Mouse (Mus musculus): ENCODE data around the gene Bcl2l12. TPM values are rescaled to one million over a fixed set of nuclear protein-coding genes. Genes with fewer than 3 reads are reported as not detected.
A peak's percentile ranks its signal among the peaks of the same experiment; 100 is the strongest.

Bcl2l12 gene
- polyA plus RNA-seq, 1 experiment from 2014 or later: 83.2 TPM

GRCm38 (mm10) chr7:45004546-45004945, 6.0 kb upstream of the Bcl2l12 start:
- Histone ChIP-seq H3K9ac (no peak overlapping the region), H3K9me3 (no peaks in the 10 kb centered on the region), H3K27ac (no peak overlapping the region), H3K4me1 (peaks cover 2% of the 10 kb centered on the region), H3K36me3 (peaks cover 98% of the 10 kb centered on the region), H3K4me3 (no peak overlapping the region), H3K27me3 (no peaks in the 10 kb centered on the region), H3K4me2 (no peak overlapping the region)
- ATAC-seq (ENCODE audit: insufficient number of reproducible peaks, insufficient read depth, low FRiP score, low TSS enrichment, low read depth): no peak
- WGBS: 62% methylated on average over 3 of the region's 3 CpGs

- Histone ChIP-seq H3K36me3 (peaks cover 79% of the 10 kb centered on the region), H3K4me3 (no peak overlapping the region), H3K9ac (no peak overlapping the region), H3K27me3 (no peaks in the 10 kb centered on the region), H3K9me3 (no peaks in the 10 kb centered on the region), H3K27ac (no peak overlapping the region), H3K4me2 (no peak overlapping the region), H3K4me1 (peaks cover 14% of the 10 kb centered on the region)
- no peak for ATAC-seq (ENCODE audit: insufficient number of reproducible peaks, insufficient read depth, low FRiP score, low TSS enrichment, low read depth)
- 91% methylated on average over 7 of the region's 7 CpGs for WGBS
Observed at GRCm38 (mm10) chr7:45002440-45002839, 3.9 kb upstream of the Bcl2l12 start.

GRCm38 (mm10) chr7:45000539-45001114, 2.1 kb upstream of the Bcl2l12 start:
- peak overlapping the region; percentile 7; the same call in 1 of the 2 replicates for H3K4me3 ChIP-seq
- no peak for ATAC-seq (ENCODE audit: insufficient number of reproducible peaks, insufficient read depth, low FRiP score, low TSS enrichment, low read depth)
- H3K27me3 ChIP-seq: no peaks in the 10 kb centered on the region
- peaks cover 25% of the 10 kb centered on the region for H3K4me1 ChIP-seq
- 87% methylated on average over 21 of the region's 21 CpGs for WGBS
- H3K4me2 ChIP-seq: no peak overlapping the region
- H3K9ac ChIP-seq: 0 out of 2 replicates have a peak overlapping the region, but pooled peaks have one; percentile 40
- no peaks in the 10 kb centered on the region for H3K9me3 ChIP-seq
- H3K36me3 ChIP-seq: peaks cover 64% of the 10 kb centered on the region
- no peak overlapping the region for H3K27ac ChIP-seq

- H3K9ac ChIP-seq: 0 out of 2 replicates have a peak overlapping the region, but pooled peaks have one; percentile 40
- H3K4me1 ChIP-seq: peaks cover 27% of the 10 kb centered on the region
- peak overlapping the region; percentile 73; the same call in 1 of the 2 replicates for H3K4me3 ChIP-seq
- no peak for ATAC-seq (ENCODE audit: insufficient number of reproducible peaks, insufficient read depth, low FRiP score, low TSS enrichment, low read depth)
- WGBS: 73% methylated on average over 11 of the region's 11 CpGs
- H3K27me3 ChIP-seq: no peaks in the 10 kb centered on the region
- H3K9me3 ChIP-seq: no peaks in the 10 kb centered on the region
- peaks cover 66% of the 10 kb centered on the region for H3K36me3 ChIP-seq
- no peak overlapping the region for H3K27ac ChIP-seq
- H3K4me2 ChIP-seq: peak overlapping the region; percentile 95; the same call in 1 of the 2 replicates
Observed at GRCm38 (mm10) chr7:44999753-45000152, 1.2 kb upstream of the Bcl2l12 start.

GRCm38 (mm10) chr7:44997940-44998428, 528 bp downstream of the Bcl2l12 start:
- Histone ChIP-seq H3K27me3 (no peaks in the 10 kb centered on the region), H3K9ac (peak overlapping the region; percentile 92), H3K36me3 (peaks cover 66% of the 10 kb centered on the region), H3K4me1 (peaks cover 27% of the 10 kb centered on the region), H3K4me3 (peak overlapping the region; percentile 73), H3K27ac (peak overlapping the region; percentile 89), H3K4me2 (peak overlapping the region; percentile 95), H3K9me3 (no peaks in the 10 kb centered on the region)
- ATAC-seq (ENCODE audit: insufficient number of reproducible peaks, insufficient read depth, low FRiP score, low TSS enrichment, low read depth): no peak
- WGBS: 2% methylated on average over 15 of the region's 15 CpGs

GRCm38 (mm10) chr7:44997231-44997939, 1.1 kb downstream of the Bcl2l12 start, which contains the start of gene Irf3:
Gene Irf3, plus strand, starts transcription at chr7:44997648.
- Histone ChIP-seq H3K27ac (peak within 1 kb of the TSS; percentile 89), H3K4me3 (peak within 1 kb of the TSS; percentile 73), H3K9me3 (no peaks in the 10 kb centered on the region), H3K9ac (peak within 1 kb of the TSS; percentile 92), H3K36me3 (peaks cover 66% of the 10 kb centered on the region), H3K4me1 (peaks cover 27% of the 10 kb centered on the region), H3K27me3 (no peaks in the 10 kb centered on the region), H3K4me2 (peak within 1 kb of the TSS; percentile 95)
- ATAC-seq (ENCODE audit: insufficient number of reproducible peaks, insufficient read depth, low FRiP score, low TSS enrichment, low read depth): peak; percentile 87
- WGBS: under 1% methylated on average over 43 of the region's 43 CpGs

- WGBS: 15% methylated on average over 10 of the region's 10 CpGs
Observed at GRCm38 (mm10) chr7:44996672-44997071, 1.8 kb downstream of the Bcl2l12 start.

GRCm38 (mm10) chr7:44986879-44987718, 11.4 kb downstream of the Bcl2l12 start:
- Histone ChIP-seq H3K4me1 (peaks cover 33% of the 10 kb centered on the region), H3K27ac (peak overlapping the region; percentile 96), H3K4me3 (peak overlapping the region; percentile 97), H3K36me3 (peaks cover 41% of the 10 kb centered on the region), H3K9me3 (no peaks in the 10 kb centered on the region), H3K27me3 (no peaks in the 10 kb centered on the region), H3K4me2 (peak overlapping the region; percentile 67), H3K9ac (peak overlapping the region; percentile 89)
- ATAC-seq (ENCODE audit: insufficient number of reproducible peaks, insufficient read depth, low FRiP score, low TSS enrichment, low read depth): no peak
- under 1% methylated on average over 29 of the region's 29 CpGs for WGBS

More at GRCm38 (mm10) chr7:44996672-44997071, 1.8 kb downstream of the Bcl2l12 start:
- Histone ChIP-seq H3K4me2 (peak overlapping the region; percentile 95), H3K27me3 (no peaks in the 10 kb centered on the region), H3K9ac (peak overlapping the region; percentile 92), H3K36me3 (peaks cover 66% of the 10 kb centered on the region), H3K27ac (peak overlapping the region; percentile 89), H3K4me3 (peak overlapping the region; percentile 73), H3K9me3 (no peaks in the 10 kb centered on the region), H3K4me1 (peaks cover 27% of the 10 kb centered on the region)
- no peak for ATAC-seq (ENCODE audit: insufficient number of reproducible peaks, insufficient read depth, low FRiP score, low TSS enrichment, low read depth)

GRCm38 (mm10) chr7:44986192-44986878, 12.2 kb downstream of the Bcl2l12 start, which contains the start of gene Prmt1:
Gene Prmt1, minus strand, starts transcription at chr7:44986568.
- H3K36me3 ChIP-seq: peaks cover 41% of the 10 kb centered on the region
- H3K9me3 ChIP-seq: no peaks in the 10 kb centered on the region
- peak within 1 kb of the TSS; percentile 97 for H3K4me3 ChIP-seq
- WGBS: under 1% methylated on average over 42 of the region's 42 CpGs
- H3K4me2 ChIP-seq: peak within 1 kb of the TSS; percentile 67
- no peaks in the 10 kb centered on the region for H3K27me3 ChIP-seq
- ATAC-seq (ENCODE audit: insufficient number of reproducible peaks, insufficient read depth, low FRiP score, low TSS enrichment, low read depth): peak; percentile 96
- H3K4me1 ChIP-seq: peaks cover 33% of the 10 kb centered on the region
- peak within 1 kb of the TSS; percentile 96 for H3K27ac ChIP-seq
- peak within 1 kb of the TSS; percentile 99 for H3K9ac ChIP-seq

GRCm38 (mm10) chr7:44985595-44986191, 12.8 kb downstream of the Bcl2l12 start:
- Histone ChIP-seq H3K9me3 (no peaks in the 10 kb centered on the region), H3K36me3 (peaks cover 43% of the 10 kb centered on the region), H3K9ac (peak overlapping the region; percentile 99), H3K4me1 (peaks cover 33% of the 10 kb centered on the region), H3K4me2 (peak overlapping the region; percentile 67), H3K27me3 (no peaks in the 10 kb centered on the region), H3K27ac (peak overlapping the region; percentile 95), H3K4me3 (peak overlapping the region; percentile 97)
- WGBS: under 1% methylated on average over 44 of the region's 45 CpGs
- peak; percentile 5; the same call in 1 of the 2 replicates for ATAC-seq (ENCODE audit: insufficient number of reproducible peaks, insufficient read depth, low FRiP score, low TSS enrichment, low read depth)

All from embryonic facial prominence, embryonic 13.5 days (tissue).